ENCODE assay signal across 8 mouse cellular contexts in genomic region chr5:32136301-32136863, GRCm38 (mm10). TPM values are rescaled to one million over a fixed set of nuclear protein-coding genes. Genes with fewer than 3 reads are reported as not detected.
DNase-seq lines count a peak whose midpoint lies in the region; ATAC-seq lines count a peak whose summit lies in the region.

No protein-coding gene starts in this region.

- peak overlapping the region; percentile 89 for H3K9ac ChIP-seq in intestine, embryonic 15.5 days
- peak overlapping the region; percentile 69 for H3K9ac ChIP-seq in limb, embryonic 12.5 days (replicated peaks)
- peak overlapping the region; percentile 58; the same call in 1 of the 2 replicates for H3K9ac ChIP-seq in midbrain, embryonic 14.5 days (replicated peaks; ENCODE audit: low read length)

- intact Hi-C loops in gastrocnemius, postnatal 36 days (cut with DNase I), result loop anchor here (5.0 kb wide), 2 partner anchors 204 to 574 kb away; no protein-coding TSS in a partner anchor

- peak overlapping the region; percentile 75 for H3K4me2 ChIP-seq in intestine, embryonic 15.5 days (replicated peaks)
- H3K4me2 ChIP-seq in limb, embryonic 12.5 days, result peak overlapping the region; percentile 96
- peak overlapping the region; percentile 89 for H3K4me2 ChIP-seq in midbrain, embryonic 14.5 days (ENCODE audit: low read length)

- peak overlapping the region; percentile 84 for H3K4me3 ChIP-seq in intestine, embryonic 15.5 days (replicated peaks)
- H3K4me3 ChIP-seq in limb, embryonic 12.5 days (replicated peaks), result peak overlapping the region; percentile 66
- H3K4me3 ChIP-seq in midbrain, embryonic 14.5 days (replicated peaks; ENCODE audit: low read depth, low read length), result peak overlapping the region; percentile 57

- ATAC-seq in frontal cortex, adult (ENCODE audit: low TSS enrichment), result no peak
- no peak for ATAC-seq in intestine, embryonic 15.5 days
- ATAC-seq in limb, embryonic 12.5 days (ENCODE audit: insufficient number of reproducible peaks, insufficient read depth, low FRiP score, low TSS enrichment, low read depth), result no peak
- ATAC-seq in midbrain, embryonic 14.5 days (ENCODE audit: low FRiP score, low TSS enrichment), result no peak

- H3K9me3 ChIP-seq in intestine, embryonic 15.5 days, result no peaks in the 10 kb centered on the region
- no peaks in the 10 kb centered on the region for H3K9me3 ChIP-seq in limb, embryonic 12.5 days
- no peaks in the 10 kb centered on the region for H3K9me3 ChIP-seq in midbrain, embryonic 14.5 days (ENCODE audit: control insufficient read depth, low read length)

- H3K27me3 ChIP-seq in intestine, embryonic 15.5 days (replicated peaks), result no peaks in the 10 kb centered on the region
- H3K27me3 ChIP-seq in limb, embryonic 12.5 days, result peaks cover 51% of the 10 kb centered on the region
- H3K27me3 ChIP-seq in midbrain, embryonic 14.5 days (ENCODE audit: control insufficient read depth, insufficient read depth, low read length), result peaks cover 65% of the 10 kb centered on the region

- WGBS in intestine, embryonic 15.5 days, result under 1% methylated on average over 61 of the region's 63 CpGs
- under 1% methylated on average over 63 of the region's 63 CpGs for WGBS in limb, embryonic 12.5 days
- WGBS in midbrain, embryonic 14.5 days, result under 1% methylated on average over 63 of the region's 63 CpGs

- peaks cover 21% of the 10 kb centered on the region for H3K4me1 ChIP-seq in intestine, embryonic 15.5 days (replicated peaks)
- H3K4me1 ChIP-seq in limb, embryonic 12.5 days (replicated peaks), result peaks cover 39% of the 10 kb centered on the region
- peaks cover 10% of the 10 kb centered on the region; the same call in 1 of the 2 replicates for H3K4me1 ChIP-seq in midbrain, embryonic 14.5 days (ENCODE audit: control insufficient read depth, insufficient read depth, low read length)

- peak; percentile 38 to 50 for DNase-seq in frontal cortex, postnatal 10 days (ENCODE audit: low spot score in 2 of 2)
- peak; percentile 78 to 79 for DNase-seq in cerebellum, postnatal 25 days
- peak; percentile 75 to 76 for DNase-seq in gastrocnemius, postnatal 36 days
- no peak for DNase-seq in midbrain, embryonic 14.5 days
- peak; percentile 47 to 79 for DNase-seq in spleen, postnatal 4 days (ENCODE audit: low spot score in 2 of 2)

- no peaks in the 10 kb centered on the region for H3K36me3 ChIP-seq in intestine, embryonic 15.5 days
- H3K36me3 ChIP-seq in limb, embryonic 12.5 days, result no peaks in the 10 kb centered on the region
- no peaks in the 10 kb centered on the region for H3K36me3 ChIP-seq in midbrain, embryonic 14.5 days (ENCODE audit: control insufficient read depth, insufficient read depth, low read length)

- peak overlapping the region; percentile 100 for H3K27ac ChIP-seq in intestine, embryonic 15.5 days
- H3K27ac ChIP-seq in limb, embryonic 12.5 days, result peak overlapping the region; percentile 88
- H3K27ac ChIP-seq in midbrain, embryonic 14.5 days (replicated peaks; ENCODE audit: low read depth, low read length), result no peak overlapping the region

RNA-seq across cellular contexts. Expression of gene Fosl2, which starts 0.8 kb away (rescaled TPM):
- 10 to 100 TPM in 1 of 2 experiments, 1 to 10 TPM in 1; 9.0 to 16.5 TPM for total RNA-seq in gastrocnemius, postnatal 36 days (2021)
- 7.1 and 7.3 TPM in 2 replicates for polyA plus RNA-seq in intestine, embryonic 15.5 days (2015; fragmentation: Nextera tagmentation; extraction: Ambion mirVana)
- 1.2 and 1.4 TPM in 2 replicates for polyA plus RNA-seq in limb, embryonic 12.5 days (2016; fragmentation: Nextera tagmentation; extraction: Ambion mirVana)
- polyA plus RNA-seq in midbrain, embryonic 14.5 days (2014; fragmentation: Nextera tagmentation; extraction: Ambion mirVana), result 0.28 and 0.36 TPM in 2 replicates
